Mouse (Mus musculus) hindbrain, embryonic 11.5 days (tissue): ENCODE results near the gene Rab26. TPM values are rescaled to one million over a fixed set of nuclear protein-coding genes. Genes with fewer than 3 reads are reported as not detected.

Experiments used
- ATAC-seq: fragments of 200-750 bp; cut with Nextera tagmentation; 2 replicates; pipeline ENCODE4 v1.8.0; 2017; ENCODE audit warnings: mild to moderate bottlenecking, moderate TSS enrichment, moderate library complexity; ENCODE audit not compliant: low FRiP score
- DNase-seq: peaks from one replicate; pipeline ENCODE4 v3.0.0-alpha.2; 2015; ENCODE audit warnings: low spot score
- H3K27ac ChIP-seq: fragments of 300-500 bp; sonication (generic); 2 replicates; pipeline ENCODE4 v1.5.1; 2014; ENCODE audit warnings: mild to moderate bottlenecking, low read depth, low read length
- H3K27me3 ChIP-seq: fragments of 300-500 bp; sonication (generic); 2 replicates; pipeline ENCODE4 v1.6.1; 2014; ENCODE audit warnings: mild to moderate bottlenecking, low read length, moderate library complexity, mixed read lengths; ENCODE audit not compliant: control insufficient read depth, insufficient read depth
- H3K36me3 ChIP-seq: fragments of 300-500 bp; sonication (generic); 2 replicates; pipeline ENCODE4 v1.6.1; 2014; ENCODE audit warnings: mild to moderate bottlenecking, low read length, moderate library complexity, mixed read lengths; ENCODE audit not compliant: control insufficient read depth, insufficient read depth
- H3K4me1 ChIP-seq: fragments of 300-500 bp; sonication (generic); replicated peaks from 2 replicates; pipeline ENCODE4 v1.6.1; 2014; ENCODE audit warnings: low read length, mixed read lengths; ENCODE audit not compliant: control insufficient read depth, insufficient read depth
- H3K4me2 ChIP-seq: fragments of 300-500 bp; sonication (generic); replicated peaks from 2 replicates; pipeline ENCODE4 v1.6.1; 2014; ENCODE audit warnings: mild to moderate bottlenecking, low read depth, low read length
- H3K4me3 ChIP-seq: fragments of 300-500 bp; sonication (generic); 2 replicates; pipeline ENCODE4 v1.5.1; 2014; ENCODE audit warnings: low read depth, low read length
- H3K9ac ChIP-seq: fragments of 300-500 bp; sonication (generic); 2 replicates; pipeline ENCODE4 v1.6.1; 2014; ENCODE audit warnings: low read depth, low read length
- H3K9me3 ChIP-seq: fragments of 300-500 bp; sonication (generic); 2 replicates; pipeline ENCODE4 v1.6.1; 2016; ENCODE audit warnings: low read length; ENCODE audit not compliant: control insufficient read depth
- WGBS: fragments of 180-500 bp; shearing (Covaris S2); extraction: QIAGEN DNeasy Blood & Tissue Kit; methylation state at CpG from one replicate; pipeline ENCODE4 v1.1.7; 2014; 5-methylcytosine and 5-hydroxymethylcytosine counted together
- polyA plus RNA-seq: library from polyadenylated mRNA; unstranded; fragments of >200 nt; fragmentation: Nextera tagmentation; extraction: Ambion mirVana; gene quantifications from 2 replicates; pipeline ENCODE4 v1.2.1, GENCODE M21; 2014

Rab26 gene
- polyA plus RNA-seq, 1 experiment from 2014 or later: 2.8 TPM

DNA sequence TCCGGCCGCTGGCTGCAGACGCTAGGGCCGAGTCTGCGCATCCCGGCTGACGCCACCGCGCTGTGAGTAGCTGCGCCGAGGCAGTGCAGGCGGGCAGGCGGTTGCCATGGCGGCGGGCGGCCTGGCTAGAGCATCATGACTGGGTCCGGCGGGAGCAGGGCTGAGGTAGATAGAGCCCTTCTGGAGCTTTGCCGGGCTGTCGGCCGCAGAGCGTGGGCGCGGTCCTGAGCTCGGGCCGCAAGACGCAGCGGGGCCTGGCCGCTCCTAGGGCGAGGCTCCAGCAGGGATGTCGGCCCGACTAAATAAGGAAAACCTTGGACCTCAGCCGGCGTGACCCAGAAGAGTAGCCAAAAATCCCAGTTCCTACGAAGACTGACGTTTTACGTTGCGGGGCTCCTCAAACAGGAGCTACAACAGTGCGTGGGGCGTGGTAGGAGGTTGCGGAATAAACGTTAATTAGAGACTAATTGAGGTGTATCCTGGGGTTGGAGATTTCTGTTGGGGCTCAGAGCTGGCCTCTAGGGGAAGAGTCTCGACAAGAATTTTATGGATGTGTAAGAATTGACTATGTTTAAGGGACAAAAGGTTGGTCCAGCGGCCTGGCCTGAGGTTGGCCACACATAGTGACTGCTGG, 16.5 kb upstream of the Rab26 start:
- peak; percentile 89 for ATAC-seq
- under 1% methylated on average over 43 of the region's 44 CpGs for WGBS
- peak overlapping the region; percentile 70 for H3K4me3 ChIP-seq
- H3K4me2 ChIP-seq: peak overlapping the region; percentile 88
- DNase-seq: peak; percentile 89
- no peaks in the 10 kb centered on the region for H3K9me3 ChIP-seq
- peak overlapping the region; percentile 69 for H3K9ac ChIP-seq
- peaks cover 8% of the 10 kb centered on the region for H3K4me1 ChIP-seq
- peak overlapping the region; percentile 96 for H3K27ac ChIP-seq
- H3K36me3 ChIP-seq: no peaks in the 10 kb centered on the region
- peaks cover 8% of the 10 kb centered on the region; the same call in 1 of the 2 replicates for H3K27me3 ChIP-seq

DNA sequence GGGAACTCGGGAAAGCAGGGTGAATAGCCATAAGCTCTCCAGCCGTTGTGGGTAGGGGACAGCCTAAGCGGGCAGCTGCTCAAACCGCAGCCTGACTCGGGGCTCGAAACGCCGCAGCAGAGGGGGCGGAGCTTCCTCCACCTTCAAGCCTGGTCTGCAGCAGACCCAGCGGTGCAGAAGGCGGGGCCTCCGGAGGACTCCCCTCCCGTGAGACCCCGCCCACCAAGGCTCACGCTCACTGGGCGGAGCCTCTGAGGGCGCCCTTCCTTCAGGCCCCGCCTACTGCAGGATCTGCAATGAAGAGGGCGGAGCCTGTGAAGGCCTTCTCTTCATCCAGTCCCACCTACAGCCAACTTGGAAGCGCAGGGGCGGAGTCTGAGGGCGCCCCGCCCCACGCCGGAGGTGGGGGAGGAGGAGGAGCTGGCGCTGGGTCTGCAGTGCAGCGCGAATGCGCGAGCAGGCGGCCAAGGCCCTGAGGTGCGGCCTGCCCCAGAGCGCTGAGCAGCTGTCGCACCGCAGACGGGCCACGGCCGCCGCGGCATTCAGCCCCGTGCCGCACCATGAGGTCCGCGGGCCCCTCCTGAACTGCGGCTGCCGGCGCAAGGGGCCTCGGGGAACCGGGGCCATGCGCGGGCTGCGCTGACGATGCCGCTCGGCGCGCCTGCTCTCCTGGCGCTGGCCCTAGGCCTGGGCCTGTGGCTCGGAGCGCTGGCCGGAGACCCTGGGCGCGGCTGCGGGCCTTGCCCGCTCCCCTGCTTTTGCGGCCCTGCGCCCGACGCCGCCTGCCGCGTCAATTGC, 15.8 kb upstream of the Rab26 start, which contains the start of gene Pkd1:
Pkd1 (plus strand) TSS at position 217 of the 798 bp plus-strand sequence.
- H3K36me3 ChIP-seq: no peaks in the 10 kb centered on the region
- peak within 1 kb of the TSS; percentile 70 for H3K4me3 ChIP-seq
- peak within 1 kb of the TSS; percentile 69 for H3K9ac ChIP-seq
- DNase-seq: peak; percentile 100
- WGBS: under 1% methylated on average over 69 of the region's 72 CpGs
- no peaks in the 10 kb centered on the region for H3K9me3 ChIP-seq
- H3K27me3 ChIP-seq: peaks cover 8% of the 10 kb centered on the region; the same call in 1 of the 2 replicates
- peak within 1 kb of the TSS; percentile 96 for H3K27ac ChIP-seq
- peaks cover 8% of the 10 kb centered on the region for H3K4me1 ChIP-seq
- H3K4me2 ChIP-seq: peak within 1 kb of the TSS; percentile 88
- ATAC-seq: peak; percentile 96

DNA sequence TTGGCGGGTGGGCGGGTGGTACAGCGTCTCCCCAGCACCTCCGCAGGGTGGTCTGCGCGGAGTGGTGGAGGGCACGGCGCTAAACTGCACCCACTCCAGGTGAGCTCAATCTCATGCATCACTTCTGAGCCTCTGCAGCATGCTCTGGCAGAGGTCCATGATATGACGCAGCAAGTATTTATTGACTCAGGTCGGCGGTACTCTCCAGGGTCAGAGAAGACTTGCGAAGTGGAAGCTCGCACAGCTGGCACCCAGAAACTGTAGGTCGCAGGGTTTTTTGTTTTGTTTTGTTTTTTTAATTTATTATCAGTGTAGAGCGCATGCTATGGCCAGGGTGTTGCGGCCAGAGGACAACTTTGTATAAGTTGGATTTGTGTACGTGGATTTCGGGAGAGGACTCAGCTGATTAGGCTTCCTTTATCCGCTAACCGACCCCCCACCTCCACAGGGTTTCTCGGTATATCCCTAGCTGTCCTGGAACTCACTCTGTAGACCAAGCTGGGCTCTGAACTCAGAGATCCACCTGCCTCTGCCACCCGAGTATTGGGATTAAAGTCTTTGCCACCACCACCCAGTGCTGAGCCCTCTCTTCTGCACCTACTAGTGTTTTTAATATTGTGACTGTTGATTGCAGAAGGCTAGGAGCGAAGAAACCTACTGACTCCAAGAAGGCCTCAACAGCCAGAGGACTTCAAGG, 15.1 kb upstream of the Rab26 start:
- ATAC-seq (no peak; the same call in 1 of the 2 replicates), DNase-seq (peak; percentile 31)
- 7% methylated on average over 23 of the region's 23 CpGs for WGBS
- peak overlapping the region; percentile 48 for H3K4me2 ChIP-seq
- peaks cover 8% of the 10 kb centered on the region for H3K4me1 ChIP-seq
- H3K4me3 ChIP-seq: peak overlapping the region; percentile 70
- H3K9ac ChIP-seq: no peak overlapping the region
- H3K27me3 ChIP-seq: peaks cover 8% of the 10 kb centered on the region; the same call in 1 of the 2 replicates
- H3K27ac ChIP-seq: no peak overlapping the region
- no peaks in the 10 kb centered on the region for H3K36me3 ChIP-seq
- H3K9me3 ChIP-seq: no peaks in the 10 kb centered on the region

DNA sequence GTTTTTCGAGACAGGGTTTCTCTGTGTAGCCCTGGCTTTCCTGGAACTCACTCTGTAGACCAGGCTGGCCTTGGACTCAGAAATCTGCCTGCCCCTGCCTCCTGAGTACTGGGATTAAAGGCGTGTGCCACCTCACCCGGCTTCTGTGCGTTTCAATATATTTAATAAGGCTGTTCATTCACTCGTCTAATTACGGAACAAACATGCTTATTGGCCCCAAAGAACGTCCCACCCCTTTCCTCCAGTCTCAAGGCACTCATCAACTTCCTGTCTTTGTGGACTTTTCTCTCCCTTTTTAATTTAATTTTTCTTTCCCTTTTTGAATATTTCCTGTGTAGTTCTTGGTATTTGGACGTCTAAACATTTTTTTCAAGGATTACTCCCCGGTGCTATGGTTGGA, 14.4 kb upstream of the Rab26 start:
- DNase-seq (no peak), ATAC-seq (no peak)
- no peaks in the 10 kb centered on the region for H3K36me3 ChIP-seq
- no peak overlapping the region; the same call in 1 of the 2 replicates for H3K4me2 ChIP-seq
- peaks cover 8% of the 10 kb centered on the region for H3K4me1 ChIP-seq
- H3K9me3 ChIP-seq: no peaks in the 10 kb centered on the region
- H3K9ac ChIP-seq: no peak overlapping the region
- 52% methylated on average over 9 of the region's 9 CpGs for WGBS
- H3K4me3 ChIP-seq: no peak overlapping the region
- no peak overlapping the region for H3K27ac ChIP-seq
- H3K27me3 ChIP-seq: peaks cover 8% of the 10 kb centered on the region; the same call in 1 of the 2 replicates

DNA sequence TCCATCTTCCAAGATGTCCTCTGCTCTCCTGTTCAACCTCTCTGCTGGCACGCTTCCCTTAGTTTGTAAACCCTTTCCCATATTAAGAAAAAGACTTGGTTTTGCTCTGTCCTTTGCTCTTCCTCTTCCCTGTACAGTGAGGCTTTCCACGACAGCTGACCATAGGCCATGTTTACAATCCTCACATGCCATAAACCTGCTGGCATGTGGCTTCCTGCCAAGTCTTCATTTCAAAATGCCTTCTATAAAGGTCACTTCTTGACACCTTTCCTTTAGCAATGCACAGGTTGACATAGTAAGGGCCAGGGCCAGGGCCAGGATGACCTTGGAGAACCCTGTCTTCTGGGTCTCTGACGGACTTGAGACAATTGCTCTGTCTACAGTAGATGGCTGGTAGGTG, 12.2 kb upstream of the Rab26 start:
- Histone ChIP-seq H3K9ac (no peak overlapping the region), H3K27ac (no peak overlapping the region), H3K36me3 (no peaks in the 10 kb centered on the region), H3K4me2 (no peak overlapping the region), H3K9me3 (no peaks in the 10 kb centered on the region), H3K27me3 (peaks cover 8% of the 10 kb centered on the region; the same call in 1 of the 2 replicates), H3K4me1 (peaks cover 3% of the 10 kb centered on the region; the same call in 1 of the 2 replicates), H3K4me3 (no peak overlapping the region)
- DNase-seq (no peak), ATAC-seq (no peak)
- WGBS: 82% methylated on average over 3 of the region's 3 CpGs

DNA sequence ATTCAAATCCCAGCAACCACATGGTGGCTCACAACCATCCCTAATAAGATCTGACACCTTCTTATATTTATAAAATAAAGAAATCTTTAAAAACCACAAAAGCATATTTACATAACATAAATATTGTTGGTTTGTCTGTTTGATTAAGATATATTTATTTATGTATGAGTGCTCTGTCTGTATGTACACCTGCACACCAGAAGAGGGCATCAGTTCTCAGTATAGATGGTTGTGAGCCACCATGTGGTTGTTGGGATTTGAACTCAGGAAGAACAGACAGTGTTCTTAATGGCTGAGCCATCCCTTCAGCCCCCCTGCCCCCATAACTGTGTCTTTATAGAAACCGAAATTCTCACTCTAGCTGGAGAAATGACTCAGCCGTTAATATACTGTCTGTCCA, 11.2 kb upstream of the Rab26 start:
- 89% methylated on average over 2 of the region's 2 CpGs for WGBS
- Histone ChIP-seq H3K9ac (no peak overlapping the region), H3K36me3 (no peaks in the 10 kb centered on the region), H3K27ac (no peak overlapping the region), H3K9me3 (no peaks in the 10 kb centered on the region), H3K27me3 (peaks cover 8% of the 10 kb centered on the region; the same call in 1 of the 2 replicates), H3K4me2 (no peak overlapping the region), H3K4me3 (no peak overlapping the region), H3K4me1 (0 out of 2 replicates have a peak, but pooled peaks cover 3% of the 10 kb centered on the region)
- ATAC-seq (no peak), DNase-seq (no peak)

DNA sequence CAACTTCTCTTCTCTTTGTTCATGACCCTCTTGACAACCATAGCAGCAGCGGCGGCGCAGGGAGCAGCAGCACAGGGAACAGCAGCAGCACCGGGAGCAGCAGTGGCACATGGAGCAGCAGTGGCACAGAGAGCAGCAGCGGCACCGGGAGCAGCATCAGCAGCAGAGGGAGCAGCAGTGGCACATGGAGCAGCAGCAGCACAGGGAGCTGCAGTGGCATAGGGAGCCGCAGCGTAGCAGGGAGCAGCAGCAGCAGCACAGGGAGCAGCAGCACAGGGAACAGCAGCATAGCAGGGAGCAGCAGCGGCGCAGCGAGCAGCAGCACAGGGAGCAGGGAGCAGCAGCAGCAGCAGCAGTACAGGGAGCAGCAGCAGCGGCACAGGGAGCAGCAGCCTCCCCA, 10.6 kb upstream of the Rab26 start:
- no peak overlapping the region for H3K4me2 ChIP-seq
- H3K4me1 ChIP-seq: 0 out of 2 replicates have a peak, but pooled peaks cover 3% of the 10 kb centered on the region
- peaks cover 8% of the 10 kb centered on the region; the same call in 1 of the 2 replicates for H3K27me3 ChIP-seq
- H3K9me3 ChIP-seq: no peaks in the 10 kb centered on the region
- 25% methylated on average over 12 of the region's 12 CpGs for WGBS
- H3K4me3 ChIP-seq: no peak overlapping the region
- ATAC-seq (no peak), DNase-seq (no peak)
- no peak overlapping the region for H3K27ac ChIP-seq
- peak overlapping the region; percentile 16; the same call in 1 of the 2 replicates for H3K9ac ChIP-seq
- H3K36me3 ChIP-seq: no peaks in the 10 kb centered on the region

DNA sequence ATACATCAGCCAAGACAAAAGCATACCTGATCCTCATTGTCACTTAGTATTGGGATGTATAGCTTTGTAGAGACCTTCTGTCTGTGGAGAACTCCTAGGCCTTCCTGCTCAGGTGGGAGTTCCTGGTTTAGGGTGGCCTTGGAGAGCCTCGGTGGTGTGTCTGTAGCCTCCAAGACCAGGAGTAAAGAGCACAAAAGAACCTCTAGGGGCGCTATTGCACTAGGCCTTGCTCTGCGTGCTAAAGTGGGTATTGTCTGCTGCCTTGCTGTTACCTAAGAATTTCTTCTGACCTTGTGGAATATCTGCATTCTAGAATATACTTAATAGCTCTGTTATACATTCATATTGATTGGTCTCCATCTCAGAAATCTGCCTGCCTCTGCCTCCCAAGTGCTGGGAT, 6.4 kb upstream of the Rab26 start:
- Histone ChIP-seq H3K4me1 (no peaks in the 10 kb centered on the region), H3K27me3 (no peaks in the 10 kb centered on the region), H3K9me3 (no peaks in the 10 kb centered on the region), H3K27ac (no peak overlapping the region), H3K4me3 (no peak overlapping the region), H3K9ac (no peak overlapping the region), H3K4me2 (no peak overlapping the region), H3K36me3 (no peaks in the 10 kb centered on the region)
- DNase-seq: peak; percentile 76
- no peak for ATAC-seq
- 9% methylated on average over 3 of the region's 3 CpGs for WGBS
